Mouse (Mus musculus) gastrocnemius, adult 8-10 months (tissue): ENCODE data around the gene Adam10. TPM values are rescaled to one million over a fixed set of nuclear protein-coding genes. Genes with fewer than 3 reads are reported as not detected.

ENCODE experiments used
- DNase-seq, 2 experiments: peaks; one replicate each; pipeline ENCODE4 v3.0.0; 2022; ENCODE audit warnings: low spot score in 2 of 2
- total RNA-seq, 4 experiments: library from RNA; stranded (reverse); gene quantifications; 2 replicates each; pipeline ENCODE4 v1.2.4; 2022

The Adam10 gene
- 10 to 100 TPM; 13.1 to 17.4 (median 16.1) TPM for total RNA-seq

- DNase-seq, result peak; percentile 96 to 97
Measured at GRCm38 (mm10) chr9:70678682-70679131, at the start of gene Adam10. TSS of gene Adam10 (plus strand) at chr9:70678997.

GRCm38 (mm10) chr9:70629711-70630110, 49.1 kb upstream of the Adam10 start:
- peak; percentile 4 to 13 for DNase-seq

GRCm38 (mm10) chr9:70631665-70632064, 47.1 kb upstream of the Adam10 start:
- no peak for DNase-seq

- no peak for DNase-seq
Measured at GRCm38 (mm10) chr9:70636748-70637147, 42.0 kb upstream of the Adam10 start.

GRCm38 (mm10) chr9:70650260-70650659, 28.5 kb upstream of the Adam10 start:
- DNase-seq, result no peak

- DNase-seq, result no peak
Measured at GRCm38 (mm10) chr9:70650994-70651393, 27.8 kb upstream of the Adam10 start.

- no peak for DNase-seq
Measured at GRCm38 (mm10) chr9:70652221-70652620, 26.6 kb upstream of the Adam10 start.

- no peak for DNase-seq
Measured at GRCm38 (mm10) chr9:70653875-70654274, 24.9 kb upstream of the Adam10 start.

- no peak for DNase-seq
Measured at GRCm38 (mm10) chr9:70654496-70654895, 24.3 kb upstream of the Adam10 start.

- DNase-seq, result no peak
Measured at GRCm38 (mm10) chr9:70655764-70656129, 23.1 kb upstream of the Adam10 start.

GRCm38 (mm10) chr9:70656130-70657007, 22.4 kb upstream of the Adam10 start, which contains the start of gene Gm10642:
TSS of gene Gm10642 (plus strand) at chr9:70656251.
- DNase-seq, result peak; percentile 15 to 22

- peak; percentile 97 for DNase-seq
Measured at GRCm38 (mm10) chr9:70657013-70657967, 21.5 kb upstream of the Adam10 start, which contains the start of gene Mindy2. TSS of gene Mindy2 (minus strand) at chr9:70657174.

GRCm38 (mm10) chr9:70658266-70658665, 20.5 kb upstream of the Adam10 start:
- DNase-seq, result no peak

GRCm38 (mm10) chr9:70664847-70665246, 13.9 kb upstream of the Adam10 start:
- DNase-seq, result no peak

- no peak for DNase-seq
Measured at GRCm38 (mm10) chr9:70665372-70666145, 13.2 kb upstream of the Adam10 start.

GRCm38 (mm10) chr9:70666811-70667210, 12.0 kb upstream of the Adam10 start:
- DNase-seq, result no peak

- DNase-seq, result no peak
Measured at GRCm38 (mm10) chr9:70668048-70668447, 10.7 kb upstream of the Adam10 start.

- DNase-seq, result no peak
Measured at GRCm38 (mm10) chr9:70669197-70669596, 9.6 kb upstream of the Adam10 start.

GRCm38 (mm10) chr9:70670381-70670780, 8.4 kb upstream of the Adam10 start:
- DNase-seq, result no peak

- DNase-seq, result no peak
Measured at GRCm38 (mm10) chr9:70671278-70671677, 7.5 kb upstream of the Adam10 start.
